Mouse (Mus musculus) C2C12 (cell line): ENCODE data around the gene Rap1b. TPM values are rescaled to one million over a fixed set of nuclear protein-coding genes. Genes with fewer than 3 reads are reported as not detected.

ENCODE experiments used
- H3K27me3 ChIP-seq: one replicate; pipeline ENCODE4 v1.6.1; 2011; ENCODE audit not compliant: control insufficient read depth, insufficient read depth, insufficient read length
- H3K36me3 ChIP-seq: one replicate; pipeline ENCODE4 v1.6.1; 2011; ENCODE audit not compliant: control insufficient read depth, insufficient read depth
- H3K4me3 ChIP-seq: one replicate; pipeline ENCODE4 v1.5.1; 2011; ENCODE audit warnings: mild to moderate bottlenecking, control low read depth; ENCODE audit not compliant: poor library complexity, insufficient read depth, severe bottlenecking
- H3K79me2 ChIP-seq: one replicate; pipeline ENCODE4 v1.6.1; 2011; ENCODE audit not compliant: control insufficient read depth, insufficient read depth
- H3K79me3 ChIP-seq: one replicate; pipeline ENCODE4 v1.6.1; 2011; ENCODE audit warnings: low read depth, control low read depth
- H3ac ChIP-seq: one replicate; pipeline ENCODE3; 2011; ENCODE audit warnings: low read depth; ENCODE audit not compliant: control insufficient read depth, insufficient read length
- CEBPB ChIP-seq: IDR thresholded peaks from one replicate; pipeline ENCODE4 v1.6.1; 2011; ENCODE audit warnings: low read depth, mild to moderate bottlenecking, control low read depth, moderate library complexity
- CTCF ChIP-seq: IDR thresholded peaks from one replicate; pipeline ENCODE4 v1.5.1; 2011; ENCODE audit not compliant: control insufficient read depth, insufficient read depth, insufficient read length
- FOSL1 ChIP-seq: IDR thresholded peaks from one replicate; pipeline ENCODE4 v1.8.0; 2011; ENCODE audit warnings: mild to moderate bottlenecking, low read length; ENCODE audit not compliant: poor library complexity, insufficient read depth, severe bottlenecking
- MAX ChIP-seq: IDR thresholded peaks from one replicate; pipeline ENCODE4 v1.6.1; 2011; ENCODE audit warnings: mild to moderate bottlenecking, control low read depth
- MYOD1 ChIP-seq: IDR thresholded peaks from one replicate; pipeline ENCODE4 v1.6.1; 2011; ENCODE audit warnings: low read depth; ENCODE audit not compliant: control insufficient read depth, insufficient read length
- MYOG ChIP-seq: IDR thresholded peaks from one replicate; pipeline ENCODE4 v1.6.1; 2011; ENCODE audit not compliant: control insufficient read depth, insufficient read length; ENCODE audit errors: extremely low read depth
- USF1 ChIP-seq: IDR thresholded peaks from one replicate; pipeline ENCODE4 v1.6.1; 2011; ENCODE audit warnings: low read depth, mild to moderate bottlenecking, control low read depth, moderate library complexity
- polyA plus RNA-seq: library from polyadenylated mRNA; unstranded; fragments of >200 nt; fragmentation: generic; extraction: Trizol; gene quantifications from one replicate; pipeline ENCODE4 v1.2.1, GENCODE M21; 2012; ENCODE audit warnings: missing spikeins

Gene Rap1b
- polyA plus RNA-seq, 1 experiment = 54.9 TPM

DNA sequence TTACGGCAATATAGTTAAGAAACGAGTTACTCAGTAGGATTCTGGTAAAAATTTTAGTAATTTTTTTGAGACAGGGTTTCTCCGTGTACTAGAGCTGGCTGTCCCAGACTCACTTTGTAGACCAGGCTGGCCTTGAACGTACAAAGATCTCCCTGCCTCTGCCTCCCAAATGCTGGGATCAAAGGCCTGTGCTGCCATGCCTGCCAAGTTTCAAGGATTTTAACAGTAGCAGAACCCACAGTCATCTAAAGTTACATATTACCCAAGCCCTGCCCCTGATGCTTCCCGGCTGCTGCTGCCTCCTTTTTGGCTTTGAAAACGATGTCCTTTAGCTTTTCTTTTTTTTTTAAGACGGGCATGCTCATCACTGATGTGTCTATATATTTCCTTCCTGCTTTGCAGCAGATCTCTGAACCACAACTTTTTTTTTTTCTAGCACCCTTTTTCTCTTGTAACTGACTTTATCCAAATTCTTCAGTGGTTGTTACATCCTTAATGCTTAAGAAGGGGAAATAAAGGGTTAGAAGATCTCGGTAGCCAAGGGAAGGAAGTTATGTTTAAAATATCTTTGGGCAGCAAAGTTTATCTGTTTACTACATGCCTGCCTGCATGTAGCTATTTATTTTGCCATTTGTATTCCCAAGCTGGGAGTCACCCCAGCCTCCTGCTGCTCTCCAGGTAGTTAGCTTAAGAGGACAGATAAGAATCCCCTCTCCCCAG, 10.3 kb upstream of the Rap1b start:
- Histone ChIP-seq H3ac (no peak overlapping the region), H3K79me3 (no peaks in the 10 kb centered on the region), H3K79me2 (no peaks in the 10 kb centered on the region), H3K36me3 (no peaks in the 10 kb centered on the region), H3K27me3 (no peaks in the 10 kb centered on the region), H3K4me3 (no peak overlapping the region)
- no peak for TF ChIP-seq CEBPB

DNA sequence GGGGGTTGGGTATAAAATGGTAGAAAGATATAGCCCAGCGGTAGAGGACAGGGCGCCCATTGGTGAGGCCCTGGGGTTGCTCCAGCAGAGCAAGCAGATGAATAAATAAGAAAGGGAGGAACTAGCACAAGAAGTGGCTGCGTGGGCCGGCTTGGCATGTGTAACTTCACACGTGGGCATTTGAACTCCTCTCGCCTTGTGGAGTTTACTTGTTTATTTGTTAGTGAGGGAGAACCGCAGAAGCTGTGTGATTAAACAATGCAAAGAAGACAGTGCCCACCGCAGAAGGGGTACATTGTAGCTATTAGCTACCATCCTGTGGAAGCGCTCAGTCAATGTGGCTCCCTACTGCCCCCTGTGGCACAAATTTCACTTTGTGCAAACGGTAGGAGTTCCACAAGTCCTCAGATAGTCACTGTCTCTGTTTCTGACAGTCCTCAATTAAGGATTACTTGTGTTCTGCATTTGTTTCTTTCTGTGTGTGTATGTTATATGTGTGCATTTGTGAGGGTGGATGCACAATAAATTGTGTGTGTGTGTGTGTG, 6.9 kb upstream of the Rap1b start:
- no peaks in the 10 kb centered on the region for H3K79me3 ChIP-seq

GRCm38 (mm10) chr10:117848981-117849380, 3.1 kb upstream of the Rap1b start:
- TF ChIP-seq USF1 = no peak
- TF ChIP-seq MYOG = no peak
- no peak for TF ChIP-seq CTCF
- TF ChIP-seq CEBPB = no peak
- no peak for TF ChIP-seq FOSL1
- Histone ChIP-seq H3K27me3 (no peaks in the 10 kb centered on the region), H3ac (no peak overlapping the region), H3K4me3 (no peak overlapping the region), H3K79me3 (peaks cover 12% of the 10 kb centered on the region), H3K36me3 (no peaks in the 10 kb centered on the region), H3K79me2 (peaks cover 16% of the 10 kb centered on the region)

More for the DNA sequence above, 6.9 kb upstream of the Rap1b start:
- Histone ChIP-seq H3K27me3 (no peaks in the 10 kb centered on the region), H3K79me2 (no peaks in the 10 kb centered on the region), H3K36me3 (no peaks in the 10 kb centered on the region), H3K4me3 (no peak overlapping the region), H3ac (no peak overlapping the region)
- no peak for TF ChIP-seq MYOG

- no peak for TF ChIP-seq CTCF
- TF ChIP-seq MAX = no peak
- TF ChIP-seq CEBPB = no peak
- no peak for TF ChIP-seq USF1
- no peak for TF ChIP-seq FOSL1
- no peak for TF ChIP-seq MYOG
- no peak for TF ChIP-seq MYOD1
- Histone ChIP-seq H3K27me3 (no peaks in the 10 kb centered on the region), H3K79me2 (peaks cover 38% of the 10 kb centered on the region), H3K4me3 (no peak overlapping the region), H3K36me3 (no peaks in the 10 kb centered on the region), H3ac (no peak overlapping the region), H3K79me3 (peaks cover 34% of the 10 kb centered on the region)
These were observed 961 bp upstream of the Rap1b start for GRCm38 (mm10) chr10:117846796-117847195.

DNA sequence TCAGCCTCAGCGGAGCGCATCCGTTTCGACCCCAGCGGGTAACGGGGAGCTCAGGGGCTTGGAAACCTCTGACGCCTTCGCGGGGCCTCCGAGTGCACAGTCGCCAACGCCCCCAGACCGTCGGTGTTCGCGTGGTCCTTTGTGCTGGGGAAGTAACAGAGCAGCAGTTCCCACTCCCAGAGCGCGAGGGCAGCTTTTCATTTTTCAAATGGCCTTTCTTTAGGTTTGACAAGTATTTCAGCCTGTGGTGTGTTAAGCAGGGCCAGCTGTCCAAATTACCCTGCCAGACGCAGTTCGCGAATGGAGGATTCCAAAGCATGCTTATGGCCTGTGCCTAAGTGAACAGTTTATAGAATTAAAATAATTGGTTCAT, 411 bp upstream of the Rap1b start:
- Histone ChIP-seq H3ac (peak overlapping the region; percentile 79), H3K36me3 (no peaks in the 10 kb centered on the region), H3K79me3 (peaks cover 40% of the 10 kb centered on the region), H3K79me2 (peaks cover 44% of the 10 kb centered on the region), H3K4me3 (peak overlapping the region; percentile 80), H3K27me3 (no peaks in the 10 kb centered on the region)
- TF ChIP-seq MAX = no peak
- no peak for TF ChIP-seq MYOG
- no peak for TF ChIP-seq CTCF
- no peak for TF ChIP-seq FOSL1
- no peak for TF ChIP-seq CEBPB
- TF ChIP-seq USF1 = no peak
- no peak for TF ChIP-seq MYOD1

GRCm38 (mm10) chr10:117844782-117845596, 846 bp downstream of the Rap1b start:
- peaks cover 56% of the 10 kb centered on the region for H3K79me2 ChIP-seq
- peaks cover 52% of the 10 kb centered on the region for H3K79me3 ChIP-seq
- H3K27me3 ChIP-seq = no peaks in the 10 kb centered on the region
- H3K36me3 ChIP-seq = peaks cover 4% of the 10 kb centered on the region
- TF ChIP-seq MAX (no peak), CTCF (no peak), CEBPB (no peak), MYOG (no peak), FOSL1 (no peak), USF1 (no peak), MYOD1 (no peak)
- peak overlapping the region; percentile 80 for H3K4me3 ChIP-seq
- H3ac ChIP-seq = peak overlapping the region; percentile 80
